Mouse (Mus musculus): Measurements from ENCODE around the gene Tacc2. TPM values are rescaled to one million over a fixed set of nuclear protein-coding genes. Genes with fewer than 3 reads are reported as not detected.

The Tacc2 gene
- polyA plus RNA-seq, 1 experiment from 2014 or later: 69.4 TPM

DNA sequence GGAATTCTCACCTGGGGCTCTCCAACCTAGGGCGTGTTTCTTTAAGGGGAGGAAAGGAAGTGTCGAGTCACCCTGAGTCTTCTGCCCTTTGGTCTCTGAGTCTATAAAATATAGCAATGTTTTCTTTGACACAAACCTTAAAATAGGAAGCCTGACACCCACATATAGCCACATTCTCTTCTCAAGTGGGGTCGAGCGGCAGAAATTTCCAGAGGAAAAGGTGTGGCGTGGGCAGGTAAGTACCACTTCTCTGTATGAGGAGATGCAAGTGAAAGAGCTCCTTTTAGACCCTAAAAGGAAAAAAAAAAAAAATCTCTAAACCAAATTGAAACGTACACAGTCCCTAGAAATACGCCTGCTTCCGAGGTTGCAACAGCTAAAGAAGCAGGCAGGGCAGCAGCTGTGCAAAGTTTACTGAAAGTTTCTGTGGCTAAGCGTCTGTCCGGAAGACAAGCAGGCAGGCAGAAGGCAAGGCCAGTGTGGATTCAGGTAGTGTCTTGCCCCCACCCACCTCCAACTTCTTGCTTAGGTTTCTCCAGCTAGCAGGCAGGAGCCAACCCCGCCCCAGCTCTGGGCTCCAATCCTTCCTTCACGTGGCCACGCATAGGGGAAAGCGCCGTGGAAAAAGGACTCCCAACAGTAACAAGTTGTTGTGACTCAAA lies 68.2 kb downstream of the Tacc2 start:
- peak overlapping the region; percentile 82 for H3K27ac ChIP-seq
- no peaks in the 10 kb centered on the region for H3K9me3 ChIP-seq (replicated peaks)
- H3K4me1 ChIP-seq: peaks cover 30% of the 10 kb centered on the region
- ATAC-seq (ENCODE audit: low FRiP score): peak; percentile 35; the same call in 1 of the 2 replicates
- H3K27me3 ChIP-seq: no peaks in the 10 kb centered on the region
- H3K4me3 ChIP-seq: peak overlapping the region; percentile 57
- H3K4me2 ChIP-seq (replicated peaks): peak overlapping the region; percentile 96
- WGBS: 16% methylated on average over 15 of the region's 15 CpGs
- H3K36me3 ChIP-seq: no peaks in the 10 kb centered on the region
- H3K9ac ChIP-seq: peak overlapping the region; percentile 73

DNA sequence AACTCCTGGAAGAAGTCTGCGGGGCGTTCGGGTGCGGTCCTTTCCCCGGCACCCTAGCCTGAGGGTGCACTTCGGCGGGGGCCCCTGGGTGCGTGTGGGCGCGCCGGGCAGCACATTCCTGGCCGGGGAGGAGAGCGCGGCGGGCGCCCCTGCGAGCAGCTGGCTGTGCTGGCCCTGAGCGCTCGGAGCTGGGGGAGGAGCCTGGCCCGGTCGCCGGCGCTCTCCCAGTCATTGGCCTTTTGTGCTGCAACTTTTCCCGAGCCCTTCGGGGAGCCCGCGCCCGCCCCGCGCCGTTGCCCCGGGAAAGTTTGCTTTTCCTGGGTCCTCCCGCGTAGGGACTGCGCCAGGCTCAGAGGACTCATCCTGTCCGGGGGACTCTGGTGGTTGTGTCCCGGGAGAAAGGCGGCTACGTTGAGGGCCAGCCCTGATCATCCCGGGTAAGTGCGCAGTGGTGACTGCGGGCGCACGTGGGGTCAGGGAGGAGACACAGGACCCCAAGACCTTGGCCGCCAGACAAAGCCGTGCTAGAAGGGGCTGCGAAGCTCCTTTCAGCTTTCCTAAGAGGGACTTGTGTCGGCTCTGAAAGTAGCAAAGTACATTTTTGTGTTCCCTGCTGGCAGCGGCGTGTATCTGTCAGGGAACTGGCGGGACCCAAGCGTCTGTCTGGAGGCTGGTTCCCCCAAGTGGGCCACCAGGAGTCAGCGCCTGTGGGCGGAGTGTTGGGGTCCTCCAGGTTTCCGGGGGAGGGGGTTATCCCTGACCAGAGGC lies 68.9 kb downstream of the Tacc2 start:
- Histone ChIP-seq H3K9me3 (replicated peaks) (no peaks in the 10 kb centered on the region), H3K9ac (peak overlapping the region; percentile 73), H3K4me3 (peak overlapping the region; percentile 57), H3K27ac (peak overlapping the region; percentile 82), H3K4me2 (replicated peaks) (peak overlapping the region; percentile 96), H3K4me1 (peaks cover 30% of the 10 kb centered on the region), H3K36me3 (no peaks in the 10 kb centered on the region), H3K27me3 (no peaks in the 10 kb centered on the region)
- WGBS: under 1% methylated on average over 45 of the region's 55 CpGs
- ATAC-seq (ENCODE audit: low FRiP score): peak; percentile 80

DNA sequence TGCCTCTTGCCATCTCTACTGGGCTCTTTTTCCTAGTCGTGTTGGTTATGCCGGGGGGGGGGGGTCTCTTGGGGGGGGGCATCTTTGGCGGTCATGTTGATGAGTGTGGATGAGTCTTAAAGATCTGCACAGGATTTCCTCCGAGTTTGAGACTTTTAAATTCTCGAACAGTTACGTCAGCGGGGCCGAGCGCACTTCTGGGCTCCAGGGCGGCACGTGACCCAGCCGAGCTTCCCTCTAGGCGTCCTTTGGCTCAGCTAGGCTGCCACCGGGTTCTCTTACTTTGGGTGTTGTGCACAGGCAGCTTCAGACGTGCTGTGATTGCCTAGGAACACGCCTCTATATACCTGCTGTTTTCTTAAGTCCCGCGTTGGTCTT lies 69.5 kb downstream of the Tacc2 start:
- WGBS: under 1% methylated on average over 18 of the region's 18 CpGs

DNA sequence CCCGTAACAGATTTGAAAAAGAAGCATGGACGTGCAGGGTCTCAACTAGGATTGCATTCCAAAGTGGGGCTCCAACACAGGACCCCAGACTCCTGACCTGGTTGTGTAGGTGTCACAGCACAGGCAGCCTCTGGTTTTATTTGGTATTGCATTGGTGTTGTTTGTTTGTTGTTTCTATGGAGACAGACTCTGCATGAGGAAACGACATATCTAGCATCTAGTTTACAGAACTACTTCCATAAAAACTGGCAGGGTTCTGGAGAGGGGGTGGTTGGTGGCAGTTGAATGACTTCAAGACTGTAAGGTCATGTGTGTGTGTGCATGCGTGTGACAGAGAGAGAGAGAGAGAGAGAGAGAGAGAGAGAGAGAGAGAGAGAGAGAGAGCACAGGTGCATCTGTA lies 70.8 kb downstream of the Tacc2 start:
- H3K4me3 ChIP-seq: no peak overlapping the region
- H3K9me3 ChIP-seq (replicated peaks): no peaks in the 10 kb centered on the region
- no peak overlapping the region for H3K9ac ChIP-seq
- no peaks in the 10 kb centered on the region for H3K36me3 ChIP-seq
- ATAC-seq (ENCODE audit: low FRiP score): no peak
- WGBS: 86% methylated on average over 4 of the region's 4 CpGs
- no peak overlapping the region for H3K27ac ChIP-seq
- no peak overlapping the region for H3K4me2 ChIP-seq (replicated peaks)
- no peaks in the 10 kb centered on the region for H3K27me3 ChIP-seq
- H3K4me1 ChIP-seq: peaks cover 33% of the 10 kb centered on the region

More for the DNA sequence above, 69.5 kb downstream of the Tacc2 start:
- peak; percentile 63 for ATAC-seq (ENCODE audit: low FRiP score)
- no peaks in the 10 kb centered on the region for H3K36me3 ChIP-seq
- peak overlapping the region; percentile 73 for H3K9ac ChIP-seq
- no peaks in the 10 kb centered on the region for H3K9me3 ChIP-seq (replicated peaks)
- peak overlapping the region; percentile 82; the same call in 1 of the 2 replicates for H3K27ac ChIP-seq
- peak overlapping the region; percentile 57 for H3K4me3 ChIP-seq
- peaks cover 30% of the 10 kb centered on the region for H3K4me1 ChIP-seq
- H3K4me2 ChIP-seq (replicated peaks): peak overlapping the region; percentile 96
- no peaks in the 10 kb centered on the region for H3K27me3 ChIP-seq

DNA sequence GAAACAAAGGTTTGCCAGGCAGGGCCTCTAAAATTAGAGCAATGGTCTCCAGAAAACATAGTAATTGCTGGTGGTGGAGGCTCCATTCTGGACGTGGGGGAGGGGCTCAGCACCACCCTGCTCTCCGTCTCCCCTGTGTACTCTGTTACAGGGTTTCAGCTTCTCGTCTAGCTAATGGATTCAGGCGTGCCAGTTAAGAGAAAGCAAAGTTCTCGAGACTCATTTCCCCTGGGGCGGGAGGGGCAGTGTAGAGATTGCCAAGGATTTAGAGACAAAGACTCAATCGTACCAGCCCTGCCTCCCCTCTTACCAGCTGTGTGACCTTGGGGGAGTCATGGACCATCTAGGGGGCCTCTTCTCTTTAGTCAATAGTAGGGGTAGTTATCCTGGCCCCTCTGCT lies 72.0 kb downstream of the Tacc2 start:
- no peak overlapping the region for H3K4me2 ChIP-seq (replicated peaks)
- no peaks in the 10 kb centered on the region for H3K36me3 ChIP-seq
- no peaks in the 10 kb centered on the region for H3K9me3 ChIP-seq (replicated peaks)
- H3K9ac ChIP-seq: no peak overlapping the region
- WGBS: 36% methylated on average over 7 of the region's 7 CpGs
- H3K27me3 ChIP-seq: no peaks in the 10 kb centered on the region
- peaks cover 41% of the 10 kb centered on the region for H3K4me1 ChIP-seq
- no peak overlapping the region for H3K4me3 ChIP-seq
- ATAC-seq (ENCODE audit: low FRiP score): no peak
- H3K27ac ChIP-seq: no peak overlapping the region

DNA sequence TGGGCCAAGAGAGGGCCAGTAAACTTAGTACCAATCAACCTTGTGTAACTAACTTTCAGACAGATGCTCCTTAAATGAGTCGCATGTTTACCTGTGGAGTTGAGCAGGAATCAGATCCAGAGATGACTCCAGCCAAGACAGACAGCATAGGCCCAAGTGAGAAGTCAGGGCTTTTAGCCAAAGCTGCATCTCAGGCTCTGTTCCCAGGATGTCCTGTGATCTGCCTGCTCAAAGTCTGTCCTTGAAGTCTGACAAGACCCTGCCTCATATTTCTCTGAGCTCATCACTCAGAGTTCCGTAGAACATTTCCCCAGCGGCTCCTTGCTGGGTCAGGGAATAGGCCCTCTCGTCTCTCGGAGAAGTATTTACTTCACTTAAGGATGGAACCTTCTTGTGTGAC lies 73.4 kb downstream of the Tacc2 start:
- no peak for ATAC-seq (ENCODE audit: low FRiP score)
- Histone ChIP-seq H3K9ac (no peak overlapping the region), H3K36me3 (no peaks in the 10 kb centered on the region), H3K4me3 (no peak overlapping the region), H3K9me3 (replicated peaks) (no peaks in the 10 kb centered on the region), H3K27ac (no peak overlapping the region), H3K4me1 (peaks cover 49% of the 10 kb centered on the region), H3K27me3 (no peaks in the 10 kb centered on the region), H3K4me2 (replicated peaks) (no peak overlapping the region)
- WGBS: 82% methylated on average over 5 of the region's 5 CpGs

DNA sequence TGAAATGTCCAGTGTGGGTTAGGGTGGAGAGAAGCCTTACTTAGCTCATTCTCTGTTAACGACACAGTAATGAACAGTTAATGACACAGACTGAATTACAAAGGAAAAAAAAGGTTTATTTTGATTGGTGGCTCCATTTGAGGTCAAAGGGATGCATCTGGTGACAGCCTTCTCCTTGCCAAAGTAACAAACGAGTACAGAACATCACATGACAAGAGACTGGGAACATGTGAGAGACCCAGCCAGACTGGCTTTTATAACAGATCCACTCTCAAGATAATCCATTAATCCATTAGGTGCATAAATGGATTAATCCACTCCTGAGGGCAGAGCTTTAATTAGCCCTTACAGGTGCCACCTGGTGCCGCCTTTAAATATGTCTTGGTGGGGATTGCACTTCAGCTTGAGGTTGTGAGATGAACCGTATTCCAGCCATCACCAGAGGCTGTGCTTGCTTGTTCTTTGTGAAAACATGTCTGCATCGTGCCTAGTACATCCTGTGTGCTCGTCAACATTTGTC lies 75.9 kb downstream of the Tacc2 start:
- Histone ChIP-seq H3K4me2 (replicated peaks) (no peak overlapping the region), H3K9me3 (replicated peaks) (no peaks in the 10 kb centered on the region), H3K36me3 (no peaks in the 10 kb centered on the region), H3K9ac (no peak overlapping the region), H3K27me3 (no peaks in the 10 kb centered on the region), H3K4me1 (peaks cover 34% of the 10 kb centered on the region), H3K4me3 (no peak overlapping the region), H3K27ac (peak overlapping the region; percentile 55; the same call in 1 of the 2 replicates)
- ATAC-seq (ENCODE audit: low FRiP score): 0 out of 2 replicates have a peak, but pooled peaks have one; percentile 38
- 66% methylated on average over 6 of the region's 6 CpGs for WGBS

DNA sequence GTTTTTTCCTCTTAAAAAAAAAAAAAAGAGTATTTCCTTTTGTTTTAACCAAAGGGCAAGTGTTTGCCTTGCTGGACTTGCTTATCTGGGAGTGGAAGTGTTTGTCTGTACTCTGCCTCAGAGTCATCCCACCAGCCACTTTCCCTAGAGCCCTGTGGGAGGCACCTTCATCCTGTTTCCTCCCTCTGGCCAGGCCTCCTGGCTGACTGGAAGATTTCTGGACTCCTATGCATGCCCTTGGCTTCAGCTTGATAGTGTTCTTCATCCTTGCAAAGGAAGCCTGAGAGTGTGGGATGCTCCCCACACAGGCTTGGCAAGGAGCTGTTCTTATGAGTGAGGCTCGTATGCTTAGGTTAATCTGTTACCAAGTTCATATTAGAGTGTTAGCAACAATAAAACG lies 77.3 kb downstream of the Tacc2 start:
- no peaks in the 10 kb centered on the region for H3K27me3 ChIP-seq
- H3K27ac ChIP-seq: no peak overlapping the region
- no peak overlapping the region for H3K4me2 ChIP-seq (replicated peaks)
- H3K36me3 ChIP-seq: no peaks in the 10 kb centered on the region
- H3K4me3 ChIP-seq: no peak overlapping the region
- no peaks in the 10 kb centered on the region for H3K9me3 ChIP-seq (replicated peaks)
- no peak overlapping the region for H3K9ac ChIP-seq
- ATAC-seq (ENCODE audit: low FRiP score): no peak
- 79% methylated on average over 2 of the region's 2 CpGs for WGBS
- H3K4me1 ChIP-seq: peaks cover 25% of the 10 kb centered on the region

DNA sequence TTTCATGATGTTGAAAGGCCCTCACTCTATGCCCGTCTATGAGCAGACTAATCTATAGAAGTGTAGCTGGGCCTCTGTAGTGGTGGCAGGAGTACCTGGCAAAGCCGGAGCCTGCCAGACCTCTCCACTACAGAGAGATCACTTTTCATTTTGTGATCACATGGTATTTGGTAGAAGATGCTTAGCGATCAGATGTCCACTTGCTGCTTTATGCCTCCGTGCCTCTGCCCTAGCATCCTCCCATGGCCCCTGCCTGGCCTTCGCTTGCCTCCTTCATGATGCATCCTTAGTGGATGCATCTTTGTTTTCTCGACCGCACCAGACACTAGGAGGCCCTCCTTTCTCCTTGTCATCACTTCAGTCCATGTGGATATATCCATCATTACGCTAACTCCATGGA lies 79.7 kb downstream of the Tacc2 start:
- whole genome bisulfite sequencing: 90% methylated on average over 8 of the region's 8 CpGs
- peaks cover 25% of the 10 kb centered on the region for H3K4me1 ChIP-seq
- H3K9ac ChIP-seq: no peak overlapping the region
- no peaks in the 10 kb centered on the region for H3K27me3 ChIP-seq
- no peaks in the 10 kb centered on the region for H3K36me3 ChIP-seq
- no peak overlapping the region for H3K27ac ChIP-seq
- no peak overlapping the region for H3K4me2 ChIP-seq (replicated peaks)
- H3K9me3 ChIP-seq (replicated peaks): no peaks in the 10 kb centered on the region
- H3K4me3 ChIP-seq: no peak overlapping the region
- ATAC-seq (ENCODE audit: low FRiP score): no peak

DNA sequence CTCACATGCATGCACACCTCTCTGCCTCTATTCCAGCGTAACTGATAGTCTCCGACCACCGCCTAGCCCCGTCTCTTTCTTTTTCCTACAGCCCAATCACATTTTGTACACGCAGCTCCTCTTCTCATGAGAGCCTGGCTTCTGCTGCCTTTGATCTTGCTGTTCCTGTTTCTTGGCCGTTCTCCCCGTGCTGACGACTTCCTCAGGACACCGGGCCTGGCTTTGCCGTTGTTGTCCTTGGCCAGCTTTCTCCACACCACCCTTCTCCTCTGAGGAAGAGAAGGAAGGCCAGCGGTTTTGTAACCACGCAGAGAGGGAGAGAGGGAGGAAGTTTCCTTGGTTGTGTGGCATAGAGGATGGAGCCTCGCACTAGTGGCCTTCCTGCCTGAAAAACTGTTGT lies 80.5 kb downstream of the Tacc2 start:
- no peak for ATAC-seq (ENCODE audit: low FRiP score)
- 78% methylated on average over 13 of the region's 13 CpGs for WGBS
- no peaks in the 10 kb centered on the region for H3K9me3 ChIP-seq (replicated peaks)
- peaks cover 32% of the 10 kb centered on the region for H3K4me1 ChIP-seq
- no peaks in the 10 kb centered on the region for H3K36me3 ChIP-seq
- H3K4me3 ChIP-seq: no peak overlapping the region
- H3K27me3 ChIP-seq: no peaks in the 10 kb centered on the region
- H3K27ac ChIP-seq: no peak overlapping the region
- H3K9ac ChIP-seq: no peak overlapping the region
- no peak overlapping the region for H3K4me2 ChIP-seq (replicated peaks)

DNA sequence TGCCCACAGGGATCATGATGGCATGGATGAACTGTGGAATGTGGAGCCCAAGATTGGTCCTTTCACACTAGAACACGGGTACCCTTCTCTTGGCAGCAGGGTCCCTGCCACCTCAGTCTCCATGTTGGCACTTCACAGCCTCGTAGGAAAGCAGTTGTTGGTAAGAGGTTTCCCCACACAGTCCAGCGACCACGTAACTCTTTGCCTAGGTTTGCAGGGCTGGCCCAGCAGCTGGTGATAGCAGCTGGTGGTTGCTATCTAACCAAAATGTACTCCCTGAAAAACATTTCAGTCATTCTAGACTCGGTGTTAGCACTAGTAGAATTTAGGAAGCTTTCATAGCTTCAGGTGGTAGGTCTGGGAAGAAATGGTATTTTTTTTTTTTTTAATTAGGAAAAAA lies 81.9 kb downstream of the Tacc2 start:
- Histone ChIP-seq H3K4me2 (replicated peaks) (no peak overlapping the region), H3K9ac (no peak overlapping the region), H3K4me1 (peaks cover 21% of the 10 kb centered on the region), H3K36me3 (no peaks in the 10 kb centered on the region), H3K9me3 (replicated peaks) (no peaks in the 10 kb centered on the region), H3K27me3 (no peaks in the 10 kb centered on the region), H3K27ac (no peak overlapping the region), H3K4me3 (no peak overlapping the region)
- WGBS: 97% methylated on average over 5 of the region's 5 CpGs
- no peak for ATAC-seq (ENCODE audit: low FRiP score)

DNA sequence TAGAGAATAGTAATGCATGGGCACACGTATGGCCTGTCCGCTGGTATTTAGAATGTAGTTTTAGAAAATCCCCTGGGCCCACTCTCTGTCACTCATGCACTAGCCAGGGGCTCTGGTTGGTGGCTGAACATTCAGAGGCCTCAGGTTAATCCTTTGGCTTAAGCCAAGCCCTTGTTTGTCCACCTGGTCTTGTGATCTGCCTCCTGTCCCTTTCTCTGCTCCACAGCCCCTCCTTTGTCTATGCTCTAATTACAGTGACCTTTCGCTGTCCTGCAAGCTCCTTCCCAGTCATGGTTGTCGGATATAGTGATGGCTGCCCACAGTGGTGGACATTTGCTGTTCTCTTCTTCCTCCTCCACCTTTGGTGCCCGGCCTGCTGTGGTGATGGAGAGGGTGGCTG lies 85.0 kb downstream of the Tacc2 start:
- Histone ChIP-seq H3K27me3 (no peaks in the 10 kb centered on the region), H3K4me1 (peaks cover 10% of the 10 kb centered on the region), H3K4me3 (no peak overlapping the region), H3K9me3 (replicated peaks) (no peaks in the 10 kb centered on the region), H3K27ac (no peak overlapping the region), H3K36me3 (no peaks in the 10 kb centered on the region), H3K4me2 (replicated peaks) (no peak overlapping the region), H3K9ac (no peak overlapping the region)
- 57% methylated on average over 5 of the region's 5 CpGs for WGBS
- ATAC-seq (ENCODE audit: low FRiP score): no peak

Measured in hindbrain, embryonic 12.5 days (tissue).